Mouse (Mus musculus): ENCODE measurements around the gene Emilin3. TPM values are rescaled to one million over a fixed set of nuclear protein-coding genes. Genes with fewer than 3 reads are reported as not detected.
"Not testable (repeated sequence)": the region's sequence is repeated elsewhere in the genome, so short reads cannot be mapped to it uniquely, and the experiment has no call there.

The Emilin3 gene
- polyA plus RNA-seq (2015; fragmentation: Nextera tagmentation; extraction: Ambion mirVana), result 0.36 and 0.52 TPM in 2 replicates

- no peaks in the 10 kb centered on the region for H3K9me3 ChIP-seq (ENCODE audit: low read length)
- no peak for DNase-seq (ENCODE audit: low spot score)
- no peak within 1 kb of the TSS for H3K9ac ChIP-seq (replicated peaks; ENCODE audit: low read depth)
- 0 out of 2 replicates have a peak, but pooled peaks cover 3% of the 10 kb centered on the region for H3K4me1 ChIP-seq (ENCODE audit: insufficient read depth, low read depth, low read length)
- peak within 1 kb of the TSS; percentile 43 for H3K4me3 ChIP-seq (ENCODE audit: low read depth, low read length)
- no peak within 1 kb of the TSS for H3K27ac ChIP-seq (ENCODE audit: low read length)
- no peaks in the 10 kb centered on the region for H3K36me3 ChIP-seq (ENCODE audit: insufficient read depth, low read length)
- peaks cover 21% of the 10 kb centered on the region for H3K27me3 ChIP-seq (replicated peaks; ENCODE audit: insufficient read depth, low read length)
- peak; percentile 40; the same call in 1 of the 2 replicates for ATAC-seq
- 2% methylated on average over 34 of the region's 46 CpGs for WGBS
- TF ChIP-seq EP300 (IDR thresholded peaks at IDR 0.05) (no peak), CTCF (IDR thresholded peaks at IDR 0.05) (no peak)
- H3K4me2 ChIP-seq (replicated peaks; ENCODE audit: low read depth, low read length), result peak within 1 kb of the TSS; percentile 69
Observed at GRCm38 (mm10) chr2:160912231-160912671, at the start of gene Emilin3. Emilin3 (minus strand) TSS chr2:160912328.

DNA sequence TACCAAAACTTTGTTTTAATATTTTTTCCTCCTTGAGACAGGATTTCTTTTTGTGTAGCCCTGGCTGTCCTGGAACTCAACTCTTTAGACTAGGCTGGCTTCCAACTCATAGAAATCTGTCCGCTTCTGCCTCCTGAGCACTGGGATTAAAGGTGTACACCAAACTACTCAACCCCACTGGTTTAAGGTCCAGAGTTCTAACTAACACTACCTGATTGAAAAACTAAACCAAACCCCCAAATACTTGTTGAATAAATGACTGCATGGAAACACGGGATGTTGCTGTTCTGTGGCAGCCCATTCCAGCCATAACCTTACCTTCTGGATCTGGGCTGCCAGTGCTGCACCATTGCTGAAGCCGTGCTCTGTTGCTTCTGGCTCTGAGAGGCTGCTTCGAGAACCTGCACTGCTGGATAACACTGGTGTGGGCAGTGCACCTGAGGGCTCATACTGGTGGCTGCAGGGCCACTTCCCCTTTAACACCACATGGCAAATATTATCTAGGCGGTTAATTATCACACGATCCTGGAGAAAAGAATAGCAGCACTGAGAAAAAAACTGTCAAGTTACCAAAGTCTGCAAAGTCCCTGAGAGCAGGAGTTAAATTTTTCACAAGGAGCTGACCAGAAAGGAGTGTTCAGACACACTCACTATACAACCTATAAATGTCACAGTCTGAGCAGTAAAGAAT is 49.0 kb upstream of the Emilin3 start:
- H3K27ac ChIP-seq (ENCODE audit: low read length), result no peak overlapping the region
- peaks cover 43% of the 10 kb centered on the region; the same call in 1 of the 2 replicates for H3K36me3 ChIP-seq (ENCODE audit: insufficient read depth, low read length)
- DNase-seq (ENCODE audit: low spot score) (no peak), ATAC-seq (no peak)
- TF ChIP-seq EP300 (IDR thresholded peaks at IDR 0.05), result no peak
- no peak for TF ChIP-seq CTCF (IDR thresholded peaks at IDR 0.05)
- no peaks in the 10 kb centered on the region for H3K9me3 ChIP-seq (ENCODE audit: low read length)
- no peaks in the 10 kb centered on the region for H3K27me3 ChIP-seq (replicated peaks; ENCODE audit: insufficient read depth, low read length)
- H3K9ac ChIP-seq (replicated peaks; ENCODE audit: low read depth), result no peak overlapping the region
- H3K4me3 ChIP-seq (ENCODE audit: low read depth, low read length), result no peak overlapping the region
- H3K4me2 ChIP-seq (replicated peaks; ENCODE audit: low read depth, low read length), result no peak overlapping the region
- no peaks in the 10 kb centered on the region for H3K4me1 ChIP-seq (ENCODE audit: insufficient read depth, low read depth, low read length)
- WGBS, result 85% methylated on average over 6 of the region's 6 CpGs

- no peak for ATAC-seq
- H3K4me2 ChIP-seq (replicated peaks; ENCODE audit: low read depth, low read length), result no peak overlapping the region
- H3K9me3 ChIP-seq (ENCODE audit: low read length), result no peaks in the 10 kb centered on the region
- TF ChIP-seq EP300 (IDR thresholded peaks at IDR 0.05), result no peak
- no peak for TF ChIP-seq CTCF (IDR thresholded peaks at IDR 0.05)
- H3K4me3 ChIP-seq (ENCODE audit: low read depth, low read length), result no peak overlapping the region
- peaks cover 42% of the 10 kb centered on the region; the same call in 1 of the 2 replicates for H3K36me3 ChIP-seq (ENCODE audit: insufficient read depth, low read length)
- no peak overlapping the region for H3K27ac ChIP-seq (ENCODE audit: low read length)
- H3K27me3 ChIP-seq (replicated peaks; ENCODE audit: insufficient read depth, low read length), result no peaks in the 10 kb centered on the region
- WGBS, result 94% methylated on average over 5 of the region's 5 CpGs
- DNase-seq (ENCODE audit: low spot score), result no peak
- H3K4me1 ChIP-seq (ENCODE audit: insufficient read depth, low read depth, low read length), result no peaks in the 10 kb centered on the region
- H3K9ac ChIP-seq (replicated peaks; ENCODE audit: low read depth), result no peak overlapping the region
Observed at GRCm38 (mm10) chr2:160959901-160960300, 47.8 kb upstream of the Emilin3 start.

DNA sequence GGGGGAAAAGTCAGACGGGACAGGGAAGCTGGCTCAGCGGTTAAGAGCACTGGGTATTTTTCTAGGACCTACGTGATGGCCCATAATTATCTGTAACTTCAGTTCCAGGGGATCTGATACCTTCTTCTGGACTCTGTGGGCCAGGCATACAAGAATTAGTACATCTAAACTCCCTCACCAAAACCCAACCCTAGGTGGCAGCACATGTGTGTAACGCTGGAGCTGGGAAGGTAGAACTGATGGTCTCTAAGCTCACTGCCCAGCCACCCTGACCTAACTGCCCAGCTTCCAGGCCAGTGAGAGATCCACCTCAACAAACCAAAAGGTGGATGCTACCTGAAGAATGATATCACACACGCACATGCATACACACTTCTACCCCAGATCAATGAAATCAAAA is 46.6 kb upstream of the Emilin3 start:
- H3K27me3 ChIP-seq (replicated peaks; ENCODE audit: insufficient read depth, low read length), result no peaks in the 10 kb centered on the region
- H3K27ac ChIP-seq (ENCODE audit: low read length), result no peak overlapping the region
- peaks cover 48% of the 10 kb centered on the region; the same call in 1 of the 2 replicates for H3K36me3 ChIP-seq (ENCODE audit: insufficient read depth, low read length)
- no peaks in the 10 kb centered on the region for H3K4me1 ChIP-seq (ENCODE audit: insufficient read depth, low read depth, low read length)
- ATAC-seq (no peak), DNase-seq (ENCODE audit: low spot score) (no peak)
- WGBS, result 88% methylated on average over 5 of the region's 5 CpGs
- H3K9ac ChIP-seq (replicated peaks; ENCODE audit: low read depth), result no peak overlapping the region
- no peaks in the 10 kb centered on the region for H3K9me3 ChIP-seq (ENCODE audit: low read length)
- TF ChIP-seq CTCF (IDR thresholded peaks at IDR 0.05) (peak; percentile 49), EP300 (IDR thresholded peaks at IDR 0.05) (no peak)
- H3K4me2 ChIP-seq (replicated peaks; ENCODE audit: low read depth, low read length), result no peak overlapping the region
- no peak overlapping the region for H3K4me3 ChIP-seq (ENCODE audit: low read depth, low read length)

- not testable (repeated sequence) for H3K4me2 ChIP-seq (replicated peaks; ENCODE audit: low read depth, low read length); DNase-seq (ENCODE audit: low spot score); ATAC-seq; H3K9me3 ChIP-seq (ENCODE audit: low read length); H3K4me1 ChIP-seq (ENCODE audit: insufficient read depth, low read depth, low read length); H3K9ac ChIP-seq (replicated peaks; ENCODE audit: low read depth); H3K27ac ChIP-seq (ENCODE audit: low read length); H3K4me3 ChIP-seq (ENCODE audit: low read depth, low read length); H3K27me3 ChIP-seq (replicated peaks; ENCODE audit: insufficient read depth, low read length)
- peaks cover 42% of the 10 kb centered on the region; the same call in 1 of the 2 replicates for H3K36me3 ChIP-seq (ENCODE audit: insufficient read depth, low read length)
Observed at GRCm38 (mm10) chr2:160957801-160958200, 45.7 kb upstream of the Emilin3 start.

DNA sequence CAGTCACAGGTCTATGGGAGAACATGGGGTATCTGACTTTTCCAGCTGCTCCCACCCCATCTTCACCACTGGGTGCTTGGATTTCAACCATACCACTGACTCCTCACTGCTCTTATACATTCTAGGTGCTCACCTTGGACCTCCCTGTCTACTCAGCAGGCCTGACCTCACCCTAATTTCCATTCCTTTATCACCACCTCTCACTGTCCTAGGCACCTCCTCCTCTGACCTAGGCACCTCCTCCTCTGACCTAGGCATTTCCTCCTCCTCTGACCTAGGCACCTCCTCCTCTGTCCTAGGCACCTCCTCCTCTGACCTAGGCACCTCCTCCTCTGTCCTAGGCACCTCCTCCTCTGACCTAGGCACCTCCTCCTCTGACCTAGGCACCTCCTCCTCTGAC is 45.2 kb upstream of the Emilin3 start:
- H3K27ac ChIP-seq (ENCODE audit: low read length); H3K9ac ChIP-seq (replicated peaks; ENCODE audit: low read depth); H3K4me1 ChIP-seq (ENCODE audit: insufficient read depth, low read depth, low read length); ATAC-seq; DNase-seq (ENCODE audit: low spot score); H3K9me3 ChIP-seq (ENCODE audit: low read length); H3K4me2 ChIP-seq (replicated peaks; ENCODE audit: low read depth, low read length); H3K27me3 ChIP-seq (replicated peaks; ENCODE audit: insufficient read depth, low read length); H3K4me3 ChIP-seq (ENCODE audit: low read depth, low read length): not testable (repeated sequence)
- peaks cover 40% of the 10 kb centered on the region; the same call in 1 of the 2 replicates for H3K36me3 ChIP-seq (ENCODE audit: insufficient read depth, low read length)
